Mouse (Mus musculus) CH12.LX (cell line): ENCODE measurements around the gene Ldha.
"Not testable (repeated sequence)": the region's sequence is repeated elsewhere in the genome, so short reads cannot be mapped to it uniquely, and the experiment has no call there.

ENCODE experiments used
- POLR2A ChIP-seq: IDR thresholded peaks from 2 replicates; pipeline ENCODE4 v1.6.1; 2011; ENCODE audit warnings: low read depth, mild to moderate bottlenecking, improper control_type of control experiment, low read length
- RCOR1 ChIP-seq: conservative IDR thresholded peaks from 2 replicates; pipeline ENCODE4 v1.6.1; 2012; ENCODE audit warnings: low read depth, mild to moderate bottlenecking, inconsistent platforms, low read length, improper control_type of control experiment
- ZNF384 ChIP-seq: IDR thresholded peaks from 2 replicates; pipeline ENCODE4 v1.6.1; 2012; ENCODE audit warnings: low read depth, low read length, improper control_type of control experiment, inconsistent platforms

DNA sequence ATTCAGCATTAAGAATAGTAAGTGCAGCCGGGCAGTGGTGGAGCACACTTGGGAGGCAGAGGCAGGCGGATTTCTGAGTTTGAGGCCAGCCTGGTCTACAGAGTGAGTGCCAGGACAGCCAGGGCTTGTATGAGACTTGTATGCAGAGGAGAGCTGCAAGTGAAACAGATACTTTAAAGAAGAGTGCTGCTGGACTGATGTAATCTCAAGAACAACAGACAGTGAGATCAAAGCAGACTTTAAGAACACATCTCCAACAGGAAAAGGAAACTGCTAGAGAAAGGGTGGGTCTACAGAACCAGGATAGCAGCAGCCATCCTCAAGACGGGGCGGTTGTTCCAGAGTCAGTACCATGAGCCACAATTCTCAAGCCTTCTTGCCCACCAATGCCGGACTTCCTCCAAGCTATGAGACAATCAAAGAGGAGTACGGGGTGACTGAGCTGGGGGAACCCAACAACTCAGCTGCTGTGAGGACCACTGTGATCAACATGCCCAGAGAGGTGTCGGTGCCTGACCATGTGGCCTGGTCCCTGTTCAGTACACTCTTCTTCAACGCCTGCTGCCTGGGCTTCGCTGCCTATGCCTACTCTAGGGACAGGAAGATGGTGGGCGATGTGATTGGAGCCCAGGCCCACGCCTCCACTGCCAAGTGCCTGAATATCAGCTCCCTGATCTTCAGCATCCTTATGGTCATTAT lies 9.0 kb upstream of the Ldha start:
- TF ChIP-seq ZNF384, POLR2A, RCOR1: not testable (repeated sequence)
